Mouse (Mus musculus) 3134 (cell line): ENCODE data around the gene Iglon5.

Source experiments
- DNase-seq: peaks from one replicate; pipeline ENCODE4 v3.0.0-alpha.2; 2011; ENCODE audit warnings: low spot score; ENCODE audit not compliant: insufficient read length; ENCODE audit errors: extremely low read depth

Iglon5 gene

DNA sequence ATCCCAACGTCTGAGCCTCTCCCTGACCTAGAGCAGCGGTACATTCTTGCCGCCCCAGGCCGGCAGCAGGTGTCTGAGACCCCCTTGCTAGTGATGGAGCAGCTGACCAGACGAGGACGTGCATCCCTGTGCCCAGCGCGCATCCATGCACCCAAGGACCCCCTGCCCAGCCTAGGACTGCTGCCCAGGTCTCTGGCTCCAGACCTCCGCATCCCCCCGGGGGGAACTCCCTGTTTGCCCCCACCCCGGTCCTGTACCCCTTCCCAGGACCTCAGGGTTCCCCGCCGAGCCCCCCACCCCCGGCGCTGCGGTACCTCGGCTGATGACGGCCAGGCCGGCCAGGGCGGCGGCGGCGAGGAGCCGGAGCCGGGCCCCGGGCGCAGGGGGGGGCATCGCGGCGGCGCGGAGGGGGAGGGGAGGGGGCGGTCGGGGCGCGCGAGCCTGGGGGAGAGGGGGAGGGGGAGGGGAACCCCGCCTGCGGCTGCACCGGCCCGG lies at the start of gene Iglon5:
Gene Iglon5, minus strand, starts transcription at position 445 of the 495 bp plus-strand sequence.
- no peak for DNase-seq

GRCm38 (mm10) chr7:43538524-43538923 lies 48.6 kb upstream of the Iglon5 start:
- no peak for DNase-seq

GRCm38 (mm10) chr7:43532936-43533505 lies 43.1 kb upstream of the Iglon5 start:
- no peak for DNase-seq

- no peak for DNase-seq
Observed at GRCm38 (mm10) chr7:43530216-43530785, 40.4 kb upstream of the Iglon5 start.

DNA sequence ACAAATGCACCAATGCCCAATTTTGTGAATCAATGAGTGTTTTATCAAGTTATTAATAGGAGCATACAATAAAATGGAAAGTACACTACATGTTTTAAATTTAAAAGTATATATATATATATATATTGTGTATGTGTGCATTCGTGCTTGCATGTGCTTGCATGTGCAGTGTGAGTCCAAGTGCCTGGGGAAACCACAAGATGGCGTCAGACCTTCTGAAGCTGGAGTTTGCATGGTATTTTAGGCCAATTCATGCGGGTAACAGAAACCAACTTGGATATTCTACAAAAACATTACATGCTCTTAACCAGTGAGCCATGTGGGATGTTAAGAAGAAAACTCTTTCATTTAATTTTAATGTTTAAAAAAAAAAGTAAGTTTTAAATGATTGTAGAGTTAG lies 35.4 kb upstream of the Iglon5 start:
- no peak for DNase-seq

GRCm38 (mm10) chr7:43522776-43523175 lies 32.9 kb upstream of the Iglon5 start:
- no peak for DNase-seq

DNA sequence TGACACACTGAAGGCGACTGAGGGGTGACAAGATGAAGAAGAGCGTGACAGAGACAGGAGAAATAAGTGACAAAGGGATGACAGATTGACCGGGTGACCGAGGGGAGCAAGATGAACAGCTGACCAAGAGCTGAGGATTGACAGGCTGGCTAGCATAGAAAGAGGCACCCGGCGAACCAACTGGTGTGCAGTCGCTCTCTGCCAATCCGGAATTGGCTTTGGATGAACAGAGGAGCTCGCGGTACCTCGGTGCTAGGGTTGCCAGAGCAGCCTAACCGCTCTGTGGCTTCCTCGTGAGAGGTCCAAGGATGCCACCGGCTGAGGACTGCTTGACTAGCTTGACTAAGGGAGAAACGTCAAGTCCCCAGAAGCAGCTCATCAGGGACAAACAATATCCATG lies 28.5 kb upstream of the Iglon5 start:
- DNase-seq = no peak

DNA sequence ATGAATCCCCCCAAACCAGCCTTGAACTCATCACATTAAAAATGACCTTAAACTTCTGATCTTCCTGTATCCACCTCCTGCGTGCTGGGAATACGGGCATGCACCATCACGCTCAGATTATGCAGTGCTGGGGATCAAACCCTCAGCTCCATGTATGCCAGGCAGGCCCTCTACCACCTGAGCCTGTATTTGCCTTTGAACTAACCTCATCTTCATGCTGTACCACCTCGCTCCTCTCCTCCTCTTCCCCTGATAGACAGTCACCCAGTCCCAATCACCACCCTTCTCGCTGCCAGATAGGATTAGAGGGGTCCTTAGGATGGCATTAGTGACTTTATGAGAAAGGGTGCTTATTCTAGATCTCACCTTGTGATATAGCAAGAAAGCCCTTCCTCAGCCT lies 25.2 kb upstream of the Iglon5 start:
- DNase-seq = no peak

DNA sequence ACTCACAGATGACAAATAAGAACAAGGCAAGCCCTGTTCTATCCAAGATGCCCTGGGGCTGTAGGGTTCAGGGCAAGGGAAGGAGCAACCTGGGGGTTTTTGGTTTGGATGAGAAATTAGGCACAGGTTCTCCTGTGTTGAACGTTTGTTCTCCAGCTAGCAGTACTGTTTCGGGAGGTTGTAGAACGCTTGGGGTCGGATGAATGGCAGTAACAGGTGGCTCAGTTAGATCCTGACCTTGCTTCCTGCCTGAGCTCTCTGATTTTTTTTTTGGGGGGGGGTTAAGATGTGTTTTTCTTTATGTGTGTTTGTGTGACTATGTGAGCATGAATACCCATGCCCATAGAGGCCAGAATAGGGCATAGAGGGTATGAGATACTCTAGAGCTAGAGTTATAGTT lies 22.6 kb upstream of the Iglon5 start:
- no peak for DNase-seq

- no peak for DNase-seq
Observed at GRCm38 (mm10) chr7:43511707-43512478, 22.0 kb upstream of the Iglon5 start.

- DNase-seq = no peak
Observed at GRCm38 (mm10) chr7:43495343-43496021, 5.6 kb upstream of the Iglon5 start.

DNA sequence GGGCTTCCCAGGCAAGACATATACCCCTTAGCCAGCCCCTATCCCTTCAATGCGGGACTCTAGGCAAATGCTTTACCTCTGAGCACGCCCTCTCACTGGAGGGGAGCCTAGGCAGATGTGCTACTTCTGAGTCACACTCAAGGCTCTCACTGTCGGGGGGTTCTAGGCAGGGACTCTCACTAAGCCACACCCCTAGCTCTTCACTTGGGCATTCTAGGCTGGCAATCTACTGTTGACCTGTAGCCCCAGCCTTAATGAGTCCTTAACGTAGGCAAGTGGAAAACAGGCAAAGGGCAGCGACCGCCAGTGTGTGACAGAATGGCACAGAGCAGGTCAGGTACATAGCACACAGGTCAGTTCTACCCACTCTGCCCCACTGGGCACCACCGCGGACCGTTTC lies 986 bp upstream of the Iglon5 start:
- DNase-seq = no peak

DNA sequence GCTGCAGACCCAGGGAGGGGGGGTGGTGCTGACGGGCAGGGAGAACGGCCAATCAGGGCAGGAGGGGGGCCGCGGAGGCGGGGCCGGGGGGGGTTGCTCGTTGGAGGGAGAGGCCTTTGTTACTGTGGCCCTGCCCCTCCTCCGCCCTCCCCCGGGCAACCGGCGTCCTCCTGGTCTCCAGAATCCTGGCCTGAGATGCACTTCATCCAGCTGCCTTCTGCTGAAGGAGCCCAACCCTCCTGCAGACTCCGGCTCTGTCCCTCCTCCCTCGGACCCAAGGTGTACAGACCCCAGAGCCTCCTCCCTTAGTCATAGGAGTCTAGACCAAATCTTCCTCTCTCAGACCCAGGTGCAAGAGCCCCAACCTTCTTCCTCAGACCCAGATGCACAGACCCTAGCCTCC lies 308 bp upstream of the Iglon5 start:
- no peak for DNase-seq

GRCm38 (mm10) chr7:43488646-43489045 lies 1.2 kb downstream of the Iglon5 start:
- no peak for DNase-seq

- DNase-seq = no peak
Observed at GRCm38 (mm10) chr7:43483236-43483635, 6.6 kb downstream of the Iglon5 start.

DNA sequence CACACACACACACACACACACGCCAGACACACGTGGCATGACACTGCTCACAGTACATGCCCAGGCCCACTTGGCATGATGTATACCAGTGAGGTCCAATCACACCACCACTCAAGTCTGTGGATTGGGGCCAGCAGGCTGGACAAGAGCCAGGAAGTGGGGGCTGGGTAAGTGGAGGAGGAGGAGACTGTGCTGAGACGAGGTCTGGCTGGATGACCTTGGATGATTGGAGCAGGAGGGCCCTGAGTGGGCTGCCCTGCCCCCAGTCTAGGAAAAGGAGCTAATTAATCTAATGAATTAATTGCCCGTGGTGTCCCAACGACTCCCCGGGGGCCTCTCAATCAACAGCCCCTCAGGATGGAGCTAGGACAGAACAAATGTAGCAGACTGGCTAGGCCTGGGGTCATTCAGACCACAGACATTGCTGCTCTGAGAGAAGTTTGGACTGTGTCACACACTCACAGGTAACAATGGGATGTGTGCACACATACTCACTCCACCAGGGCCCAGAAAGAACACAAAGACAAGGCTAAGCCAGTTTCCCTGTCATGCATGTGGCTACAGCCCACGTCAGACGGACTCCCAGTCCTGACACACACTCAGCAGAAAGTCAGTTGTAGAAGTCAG lies 7.7 kb downstream of the Iglon5 start:
- DNase-seq = no peak

DNA sequence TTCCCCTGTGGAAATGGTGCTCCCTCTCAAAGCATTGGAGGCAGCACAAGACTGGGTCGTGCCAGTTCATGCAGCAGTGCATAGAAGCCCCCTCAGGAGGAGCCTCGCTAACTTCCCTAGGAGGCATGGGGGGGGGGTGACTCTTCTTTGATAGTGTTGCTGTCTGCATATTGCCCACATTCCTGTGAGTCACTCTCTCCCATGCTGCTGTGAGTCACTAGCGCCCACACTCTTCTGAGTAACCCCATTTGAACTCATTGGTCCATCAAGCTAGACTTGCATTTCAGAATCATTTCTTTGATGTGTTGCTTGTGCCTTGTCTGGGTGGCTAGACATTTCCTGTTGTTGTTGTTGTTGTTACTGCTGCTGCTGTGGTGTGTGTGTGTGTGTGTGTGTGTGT lies 8.7 kb downstream of the Iglon5 start:
- peak; percentile 30 for DNase-seq

DNA sequence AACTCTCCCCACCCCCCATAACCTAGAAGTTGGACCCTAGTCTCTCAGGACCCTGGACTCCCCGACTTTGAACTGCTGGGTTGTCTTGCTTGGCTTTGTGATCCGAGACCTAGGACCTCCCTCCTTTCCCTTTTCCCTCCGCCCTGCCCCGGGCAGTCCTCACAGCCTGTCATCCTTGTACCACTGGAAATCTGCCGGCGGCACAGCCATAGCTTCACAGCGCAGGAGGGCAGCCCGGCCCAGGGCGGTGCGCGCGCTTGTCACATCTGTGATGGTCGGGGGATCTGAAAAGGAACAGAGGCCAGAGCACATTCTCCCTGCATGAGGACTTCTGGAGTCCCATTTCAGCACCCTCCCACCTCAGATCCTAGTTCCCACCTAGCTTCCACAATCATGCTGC lies 13.5 kb downstream of the Iglon5 start:
- no peak for DNase-seq

- DNase-seq = no peak
Observed at GRCm38 (mm10) chr7:43475706-43476105, 14.2 kb downstream of the Iglon5 start.

DNA sequence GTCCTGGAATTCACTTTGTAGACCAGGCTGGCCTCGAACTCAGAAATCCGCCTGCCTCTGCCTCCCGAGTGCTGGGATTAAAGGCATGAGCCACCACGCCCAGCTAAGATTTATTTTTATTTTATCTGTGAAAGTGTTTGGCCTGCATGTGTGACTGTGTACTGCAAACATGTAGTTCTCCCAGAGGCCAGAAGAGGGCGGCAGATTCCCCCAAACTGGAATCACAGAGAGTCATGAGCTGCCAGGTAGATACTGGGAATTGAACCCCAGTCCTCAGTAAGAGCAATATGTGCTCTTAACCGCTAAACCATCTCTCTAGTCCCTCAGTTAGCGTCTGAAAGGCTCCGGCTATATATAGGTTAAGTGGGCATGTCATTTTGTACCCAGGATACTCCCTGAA lies 19.5 kb downstream of the Iglon5 start:
- DNase-seq = no peak

DNA sequence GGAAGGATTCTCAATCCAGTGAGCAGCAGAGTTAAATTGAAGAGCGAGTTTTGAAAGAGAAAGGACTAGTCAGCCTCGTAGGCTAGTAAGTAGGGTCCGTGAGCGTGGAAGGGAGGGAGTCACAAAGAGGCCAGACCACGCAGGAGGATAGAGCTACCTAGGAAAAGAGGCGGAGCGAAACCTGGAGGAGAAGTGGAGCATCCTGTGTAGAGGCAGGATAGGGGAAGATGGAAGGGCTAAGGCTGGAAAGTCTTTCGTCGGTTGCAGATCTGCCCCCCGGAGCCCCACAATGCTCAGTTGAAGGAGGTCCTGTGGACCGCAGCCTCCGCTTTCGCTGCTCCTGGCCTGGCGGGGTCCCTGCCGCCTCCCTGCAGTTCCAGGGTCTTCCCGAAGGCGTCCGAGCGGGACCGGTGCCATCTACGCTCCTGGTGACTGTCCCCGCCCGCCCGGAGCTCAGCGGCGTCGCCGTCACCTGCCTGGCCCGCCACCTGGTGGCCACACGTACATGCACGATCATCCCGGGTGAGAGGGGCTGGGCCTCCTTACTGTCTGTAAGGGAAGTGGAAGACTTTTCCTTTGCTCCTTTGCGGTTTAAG lies 23.7 kb downstream of the Iglon5 start:
- DNase-seq = peak; percentile 69
